22 mouse cellular contexts compared by ENCODE assay signal in the genomic region with DNA sequence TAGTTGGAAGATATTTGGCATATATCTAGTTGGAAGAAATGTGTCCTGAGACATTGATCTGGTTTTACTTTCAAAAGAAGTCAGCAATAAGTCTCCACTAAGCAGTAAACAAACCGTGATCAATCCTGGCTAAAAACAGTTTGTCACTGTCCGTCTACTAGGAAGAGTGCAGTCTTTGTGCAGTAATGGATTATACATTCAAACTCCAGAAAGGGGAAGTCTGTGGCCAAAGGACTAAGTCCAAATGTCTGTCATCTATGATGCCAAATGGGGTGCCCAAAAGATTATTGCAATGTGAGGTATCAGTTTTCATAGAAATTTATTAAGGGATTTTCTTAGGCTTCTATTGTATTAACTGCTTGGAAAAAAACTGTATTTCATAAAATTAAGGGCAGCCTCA.
A peak's percentile ranks its signal among the peaks of the same experiment; 100 is the strongest.
DNase-seq lines count a peak whose midpoint lies in the region; ATAC-seq and TF ChIP-seq lines count a peak whose summit lies in the region.
"Had no signal": no experiment of that assay in that cellular context is flagged by ENCODE, and none has a peak within 500 bp of the region (broad histone marks: within the 10 kb centered on the region; RNA-seq: fewer than 3 reads in every experiment).

No protein-coding gene starts in this region.

- no peaks in the 10 kb centered on the region for H3K27me3 ChIP-seq in kidney, adult 2 months (replicated peaks; ENCODE audit: control insufficient read depth, insufficient read depth, low read length)
- no peaks in the 10 kb centered on the region for H3K27me3 ChIP-seq in stomach, postnatal 0 days (ENCODE audit: control insufficient read depth, insufficient read depth, low read length)
- H3K27me3 ChIP-seq in midbrain, postnatal 0 days (ENCODE audit: insufficient read depth, low read length), result no peaks in the 10 kb centered on the region
- H3K27me3 ChIP-seq in heart, embryonic 12.5 days (replicated peaks), result no peaks in the 10 kb centered on the region
- H3K27me3 ChIP-seq: embryonic facial prominence, embryonic 13.5 days; forebrain, embryonic 13.5 days; heart, embryonic 15.5 days; hindbrain, embryonic 13.5 days had no signal

- no peak for TF ChIP-seq POLR2A in kidney, adult 2 months (IDR thresholded peaks at IDR 0.05; ENCODE audit: low read depth, low read length)

- H3K4me2 ChIP-seq in stomach, postnatal 0 days (replicated peaks; ENCODE audit: low read depth), result no peak overlapping the region
- H3K4me2 ChIP-seq in midbrain, postnatal 0 days (ENCODE audit: low read depth, low read length, poor library complexity, severe bottlenecking), result no peak overlapping the region
- H3K4me2 ChIP-seq in heart, embryonic 12.5 days, result no peak overlapping the region
- H3K4me2 ChIP-seq: embryonic facial prominence, embryonic 13.5 days; forebrain, embryonic 13.5 days; heart, embryonic 15.5 days; hindbrain, embryonic 13.5 days had no signal

- no peak overlapping the region for H3K4me3 ChIP-seq in kidney, adult 2 months (ENCODE audit: insufficient read depth, low read depth, low read length)
- H3K4me3 ChIP-seq in stomach, postnatal 0 days (ENCODE audit: low read depth, low read length), result no peak overlapping the region
- H3K4me3 ChIP-seq in midbrain, postnatal 0 days (ENCODE audit: low read depth, low read length), result no peak overlapping the region
- H3K4me3 ChIP-seq in heart, embryonic 12.5 days, result no peak overlapping the region
- H3K4me3 ChIP-seq: embryonic facial prominence, embryonic 13.5 days; forebrain, embryonic 13.5 days; heart, embryonic 10.5 days; heart, embryonic 15.5 days; hindbrain, embryonic 13.5 days had no signal

- no peak for TF ChIP-seq CTCF in kidney, adult 2 months (conservative IDR thresholded peaks at IDR 0.05; ENCODE audit: insufficient read depth, insufficient read length, low read depth, low read length)
- TF ChIP-seq CTCF in stomach, postnatal 0 days (IDR thresholded peaks at IDR 0.05; ENCODE audit: low read depth), result no peak
- TF ChIP-seq CTCF in midbrain, postnatal 0 days (IDR thresholded peaks at IDR 0.05), result no peak

- 50% methylated on average over 2 of the region's 2 CpGs for WGBS in kidney, adult 2 months
- WGBS in stomach, postnatal 0 days, result 68% methylated on average over 2 of the region's 2 CpGs
- 84% methylated on average over 2 of the region's 2 CpGs for WGBS in midbrain, postnatal 0 days
- WGBS in heart, embryonic 12.5 days, result 76% methylated on average over 2 of the region's 2 CpGs

- no peak overlapping the region for H3K9ac ChIP-seq in stomach, postnatal 0 days (ENCODE audit: low read length)
- H3K9ac ChIP-seq in midbrain, postnatal 0 days (replicated peaks; ENCODE audit: low read length, poor library complexity, severe bottlenecking), result no peak overlapping the region
- no peak overlapping the region for H3K9ac ChIP-seq in heart, embryonic 12.5 days
- H3K9ac ChIP-seq: embryonic facial prominence, embryonic 13.5 days; forebrain, embryonic 13.5 days; forebrain, postnatal 0 days; heart, embryonic 15.5 days; hindbrain, embryonic 13.5 days had no signal

- DNase-seq in kidney, adult 2 months, result peak; percentile 26
- DNase-seq in kidney, postnatal 10 days, result no peak
- peak; percentile 1 for DNase-seq in MEL-GATA-1-ER (ENCODE audit: extremely low read depth, low read depth)
- DNase-seq in stomach, postnatal 0 days (ENCODE audit: low spot score), result no peak
- DNase-seq in midbrain, postnatal 0 days (ENCODE audit: low spot score), result no peak
- DNase-seq: adrenal gland, adult 8-10 months; adrenal gland, postnatal 36 days; cerebellum, adult 11 months; cerebellum, adult 9-10 months; cerebellum, postnatal 25 days; forebrain, postnatal 0 days; gastrocnemius, postnatal 36 days; heart, adult 18-20 months; heart, postnatal 14 days had no signal

- H3K36me3 ChIP-seq in kidney, adult 2 months (ENCODE audit: control insufficient read depth, insufficient read depth, low read length), result no peaks in the 10 kb centered on the region
- no peaks in the 10 kb centered on the region for H3K36me3 ChIP-seq in stomach, postnatal 0 days (ENCODE audit: control insufficient read depth, insufficient read depth, low read length)
- H3K36me3 ChIP-seq in midbrain, postnatal 0 days (ENCODE audit: insufficient read depth, low read length), result no peaks in the 10 kb centered on the region
- no peaks in the 10 kb centered on the region for H3K36me3 ChIP-seq in heart, embryonic 12.5 days
- H3K36me3 ChIP-seq: embryonic facial prominence, embryonic 13.5 days; heart, embryonic 10.5 days; heart, embryonic 15.5 days; hindbrain, embryonic 13.5 days had no signal

- H3K27ac ChIP-seq in kidney, adult 2 months (ENCODE audit: insufficient read depth, low read depth, low read length), result no peak overlapping the region
- H3K27ac ChIP-seq in stomach, postnatal 0 days (replicated peaks), result no peak overlapping the region
- no peak overlapping the region for H3K27ac ChIP-seq in midbrain, postnatal 0 days (ENCODE audit: low read depth, low read length)
- no peak overlapping the region for H3K27ac ChIP-seq in heart, embryonic 12.5 days (ENCODE audit: poor library complexity, severe bottlenecking)
- H3K27ac ChIP-seq: embryonic facial prominence, embryonic 13.5 days; forebrain, embryonic 13.5 days; heart, embryonic 10.5 days; heart, embryonic 15.5 days; hindbrain, embryonic 13.5 days; hindbrain, postnatal 0 days had no signal

- no peaks in the 10 kb centered on the region for H3K9me3 ChIP-seq in stomach, postnatal 0 days (ENCODE audit: control insufficient read depth, low read length)
- no peaks in the 10 kb centered on the region for H3K9me3 ChIP-seq in midbrain, postnatal 0 days (ENCODE audit: low read length)
- no peaks in the 10 kb centered on the region for H3K9me3 ChIP-seq in heart, embryonic 12.5 days (replicated peaks)
- H3K9me3 ChIP-seq: embryonic facial prominence, embryonic 13.5 days; forebrain, embryonic 13.5 days; heart, embryonic 10.5 days; heart, embryonic 15.5 days; hindbrain, embryonic 13.5 days had no signal

- no peak for TF ChIP-seq EP300 in stomach, postnatal 0 days (optimal IDR thresholded peaks at IDR 0.05)

- H3K4me1 ChIP-seq in kidney, adult 2 months (ENCODE audit: control insufficient read depth, insufficient read depth, low read length), result no peaks in the 10 kb centered on the region
- H3K4me1 ChIP-seq in stomach, postnatal 0 days (replicated peaks; ENCODE audit: control insufficient read depth, insufficient read depth), result no peaks in the 10 kb centered on the region
- no peaks in the 10 kb centered on the region for H3K4me1 ChIP-seq in midbrain, postnatal 0 days (ENCODE audit: insufficient read depth, low read length)
- no peaks in the 10 kb centered on the region for H3K4me1 ChIP-seq in heart, embryonic 12.5 days (replicated peaks)
- H3K4me1 ChIP-seq: embryonic facial prominence, embryonic 13.5 days; forebrain, embryonic 13.5 days; heart, embryonic 10.5 days; heart, embryonic 15.5 days; hindbrain, embryonic 13.5 days had no signal

- peak; percentile 34 for ATAC-seq in granulocyte monocyte progenitor cell, adult 5-6 weeks (replicated peaks; ENCODE audit: poor library complexity, severe bottlenecking)
- no peak for ATAC-seq in stomach, postnatal 0 days (ENCODE audit: low FRiP score, low TSS enrichment)
- no peak for ATAC-seq in midbrain, postnatal 0 days (ENCODE audit: low FRiP score)
- ATAC-seq in heart, embryonic 12.5 days (ENCODE audit: insufficient number of reproducible peaks, low FRiP score), result no peak
- ATAC-seq: forebrain, embryonic 13.5 days; forebrain, postnatal 0 days; hindbrain, postnatal 0 days had no signal

Comparison
In these comparisons a context has a peak if more than half of its experiments do, and no peak if none do; other contexts are left out.
1. DNase-seq: peak in kidney, adult 2 months (single experiment) and MEL-GATA-1-ER (single experiment); none in kidney, postnatal 10 days (single experiment), stomach, postnatal 0 days (single experiment) and midbrain, postnatal 0 days (single experiment).